7 mouse cellular contexts compared by ENCODE assay signal in genomic region chr5:115235786-115236263, GRCm38 (mm10). TPM values are rescaled to one million over a fixed set of nuclear protein-coding genes. Genes with fewer than 3 reads are reported as not detected.
DNase-seq lines count a peak whose midpoint lies in the region; ATAC-seq and TF ChIP-seq lines count a peak whose summit lies in the region.

Gene Pop5, plus strand, starts transcription at chr5:115235836.

- peak within 1 kb of the TSS; percentile 45 for H3K4me3 ChIP-seq in intestine, postnatal 0 days (ENCODE audit: low read depth, low read length)
- H3K4me3 ChIP-seq in limb, embryonic 10.5 days = peak within 1 kb of the TSS; percentile 66
- H3K4me3 ChIP-seq in midbrain, embryonic 13.5 days (replicated peaks) = peak within 1 kb of the TSS; percentile 48

- DNase-seq in adrenal gland, adult 8-10 months = peak; percentile 74
- DNase-seq in embryo, embryonic 9.5 days (ENCODE audit: extremely low spot score) = peak; percentile 89
- DNase-seq in gonadal fat pad, adult 2 months (ENCODE audit: low read depth) = no peak
- peak; percentile 96 for DNase-seq in limb, embryonic 10.5 days (ENCODE audit: low spot score)
- DNase-seq in spleen, adult 12 weeks (ENCODE audit: low spot score) = peak; percentile 80

- WGBS in intestine, postnatal 0 days = 2% methylated on average over 21 of the region's 21 CpGs
- WGBS in limb, embryonic 10.5 days = 3% methylated on average over 21 of the region's 21 CpGs
- 3% methylated on average over 21 of the region's 21 CpGs for WGBS in midbrain, embryonic 13.5 days

- H3K9me3 ChIP-seq in intestine, postnatal 0 days (ENCODE audit: control insufficient read depth) = no peaks in the 10 kb centered on the region
- H3K9me3 ChIP-seq in limb, embryonic 10.5 days (replicated peaks) = no peaks in the 10 kb centered on the region
- no peaks in the 10 kb centered on the region for H3K9me3 ChIP-seq in midbrain, embryonic 13.5 days

- no peaks in the 10 kb centered on the region for H3K27me3 ChIP-seq in intestine, postnatal 0 days (replicated peaks; ENCODE audit: control insufficient read depth, insufficient read depth, low read length)
- H3K27me3 ChIP-seq in limb, embryonic 10.5 days (ENCODE audit: low read depth, poor library complexity, severe bottlenecking) = peaks cover 26% of the 10 kb centered on the region
- peaks cover 45% of the 10 kb centered on the region for H3K27me3 ChIP-seq in midbrain, embryonic 13.5 days

- no peaks in the 10 kb centered on the region for H3K4me1 ChIP-seq in intestine, postnatal 0 days (replicated peaks; ENCODE audit: control insufficient read depth, insufficient read depth, low read length)
- peaks cover 62% of the 10 kb centered on the region for H3K4me1 ChIP-seq in limb, embryonic 10.5 days
- H3K4me1 ChIP-seq in midbrain, embryonic 13.5 days (replicated peaks) = peaks cover 26% of the 10 kb centered on the region

- peak; percentile 96 for TF ChIP-seq CTCF in intestine, postnatal 0 days (IDR thresholded peaks at IDR 0.05; ENCODE audit: low read depth)

- no peak within 1 kb of the TSS for H3K27ac ChIP-seq in intestine, postnatal 0 days (ENCODE audit: low read depth, low read length)
- H3K27ac ChIP-seq in limb, embryonic 10.5 days = peak within 1 kb of the TSS; percentile 83
- H3K27ac ChIP-seq in midbrain, embryonic 13.5 days = peak within 1 kb of the TSS; percentile 35; the same call in 1 of the 2 replicates

- peak; percentile 42 for ATAC-seq in intestine, postnatal 0 days
- peak; percentile 55 for ATAC-seq in midbrain, embryonic 13.5 days

- peak within 1 kb of the TSS; percentile 75 for H3K4me2 ChIP-seq in intestine, postnatal 0 days (replicated peaks; ENCODE audit: low read depth)
- peak within 1 kb of the TSS; percentile 75 for H3K4me2 ChIP-seq in midbrain, embryonic 13.5 days (replicated peaks)

- H3K9ac ChIP-seq in intestine, postnatal 0 days (ENCODE audit: low read depth, low read length) = peak within 1 kb of the TSS; percentile 40
- peak within 1 kb of the TSS; percentile 69 for H3K9ac ChIP-seq in midbrain, embryonic 13.5 days (replicated peaks)

- peaks cover 9% of the 10 kb centered on the region for H3K36me3 ChIP-seq in intestine, postnatal 0 days (ENCODE audit: control insufficient read depth, insufficient read depth)
- peaks cover 12% of the 10 kb centered on the region for H3K36me3 ChIP-seq in limb, embryonic 10.5 days
- H3K36me3 ChIP-seq in midbrain, embryonic 13.5 days = peaks cover 12% of the 10 kb centered on the region

RNA-seq across cellular contexts. Expression of gene Pop5, which starts in this region (rescaled TPM):
- total RNA-seq in adrenal gland, adult 8-10 months (2022) = 10 to 100 TPM; 75.9 to 87.9 (median 84.9) TPM
- 108 and 125 TPM in 2 replicates for polyA plus RNA-seq in gonadal fat pad, adult 2 months (2012; rRNA removed)
- polyA plus RNA-seq in intestine, postnatal 0 days (2015; fragmentation: Nextera tagmentation; extraction: Ambion mirVana) = 75.7 and 77.1 TPM in 2 replicates
- polyA plus RNA-seq in limb, embryonic 10.5 days (2016; fragmentation: Nextera tagmentation; extraction: Ambion mirVana) = 130 and 157 TPM in 2 replicates
- polyA plus RNA-seq in midbrain, embryonic 13.5 days (2015; fragmentation: Nextera tagmentation; extraction: Ambion mirVana) = 87.7 and 110 TPM in 2 replicates
